Mouse (Mus musculus): ENCODE measurements around the gene Snx15.
"Not testable (repeated sequence)": the region's sequence is repeated elsewhere in the genome, so short reads cannot be mapped to it uniquely, and the experiment has no call there.

The Snx15 gene
- long read RNA-seq, experiment 1, transcript Snx15-201 (8 exons, 1,635 nt) = major isoform, 33 of 44 reads
- long read RNA-seq, experiment 1, partial matches to known transcripts = 1 of 44 reads
- long read RNA-seq, experiment 1, other reads (novel, unspliced or antisense) = 10 of 44 reads
- long read RNA-seq, experiment 2, transcript Snx15-201 (8 exons, 1,635 nt) = major isoform, 52 of 67 reads
- long read RNA-seq, experiment 2, partial matches to known transcripts = 2 of 67 reads
- long read RNA-seq, experiment 2, other reads (novel, unspliced or antisense) = 13 of 67 reads

GRCm38 (mm10) chr19:6127760-6128341 is at the start of gene Snx15:
TSS of gene Snx15 (minus strand) at chr19:6128304.
- intact Hi-C loops (cut with DNase I) = loop anchor here (5.0 kb wide), 1 partner anchor 166 kb away; the partner anchor contains the start of gene Pola2

DNA sequence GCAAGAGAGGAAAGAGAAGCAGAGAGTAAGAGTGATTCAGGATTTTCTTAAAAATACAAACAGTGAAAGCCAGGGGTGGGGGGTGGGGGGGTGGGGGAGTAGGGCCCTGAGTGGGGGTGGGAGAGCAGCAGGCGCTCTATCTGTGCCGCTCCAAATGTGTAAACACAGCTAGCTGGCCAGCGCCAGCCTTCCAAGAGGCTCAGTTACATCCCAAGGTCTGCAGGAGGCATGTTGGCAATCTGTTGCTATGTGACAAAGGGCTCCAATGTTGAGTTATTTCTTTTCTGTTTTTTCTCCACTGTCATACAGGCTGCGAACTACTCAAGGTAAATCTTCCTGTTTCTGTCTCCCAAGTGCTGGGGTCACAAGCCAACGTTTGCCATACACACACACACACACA is 46.7 kb upstream of the Snx15 start:
- intact Hi-C loops (cut with DNase I) = no loop called here

- intact Hi-C loops (cut with DNase I) = no loop called here
Measured at GRCm38 (mm10) chr19:6171215-6171614, 43.1 kb upstream of the Snx15 start.

GRCm38 (mm10) chr19:6166750-6167149 is 38.6 kb upstream of the Snx15 start:
- intact Hi-C loops (cut with DNase I) = no loop called here

GRCm38 (mm10) chr19:6163872-6164547 is 35.9 kb upstream of the Snx15 start:
- intact Hi-C loops (cut with DNase I) = no loop called here

DNA sequence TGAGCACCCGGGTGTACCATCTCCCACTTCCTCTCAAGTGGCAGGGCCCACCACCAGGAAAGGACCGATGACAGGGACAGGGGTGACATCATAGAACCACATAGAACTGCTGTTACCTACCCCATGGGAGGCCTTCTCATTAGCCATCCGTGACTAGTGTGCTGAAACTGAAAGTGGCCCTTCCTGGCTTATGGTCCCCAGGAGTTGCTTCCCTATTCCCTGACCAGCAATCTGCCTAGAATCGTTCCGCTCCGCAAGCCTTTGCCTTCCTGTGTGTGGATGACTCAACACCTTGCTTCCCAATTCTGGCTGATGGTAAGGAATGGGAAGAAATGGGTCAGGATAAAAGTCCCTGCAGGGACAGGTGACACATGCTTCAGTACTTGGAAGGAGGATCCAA is 29.1 kb upstream of the Snx15 start:
- intact Hi-C loops (cut with DNase I) = no loop called here

DNA sequence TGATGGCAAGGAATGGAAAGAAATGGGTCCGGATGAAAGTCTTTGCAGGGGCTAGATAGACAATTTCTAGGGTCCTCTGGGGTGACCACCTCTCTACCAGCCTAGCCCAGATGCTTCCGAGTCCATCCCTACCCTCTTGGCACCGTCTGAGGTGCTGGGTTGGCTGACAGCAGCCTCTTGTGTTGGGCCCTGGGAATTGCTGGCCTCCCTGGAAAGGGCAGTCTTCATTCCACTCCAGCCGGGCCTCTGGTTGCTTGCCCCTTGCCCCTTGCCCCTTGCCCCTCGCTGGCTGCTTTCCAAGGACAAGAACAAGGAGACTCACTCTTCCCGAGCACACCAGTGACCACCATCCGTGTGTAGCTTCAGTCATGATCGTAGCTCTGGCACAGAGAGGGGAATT is 28.3 kb upstream of the Snx15 start:
- intact Hi-C loops (cut with DNase I) = no loop called here

DNA sequence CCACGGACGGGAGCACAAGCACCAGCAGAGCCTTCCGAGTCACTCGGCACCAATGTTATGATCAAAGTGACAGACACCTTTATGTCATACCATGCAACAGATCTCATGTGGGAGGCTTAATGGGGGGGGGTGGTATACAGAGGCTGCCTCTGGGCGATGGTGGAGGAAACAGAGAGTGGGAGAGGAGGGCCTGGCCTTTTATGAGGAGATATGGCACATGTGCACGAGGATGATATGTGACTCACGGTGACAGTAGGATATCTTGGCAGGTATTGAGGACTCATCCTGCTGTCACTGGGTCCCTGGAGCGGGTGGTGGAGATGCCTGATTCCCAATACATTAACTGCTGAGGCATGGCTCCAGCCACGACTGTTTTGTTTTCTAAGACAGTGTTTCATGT is 27.1 kb upstream of the Snx15 start:
- intact Hi-C loops (cut with DNase I) = no loop called here

- intact Hi-C loops (cut with DNase I) = no loop called here
Measured at GRCm38 (mm10) chr19:6144842-6145241, 16.7 kb upstream of the Snx15 start.

DNA sequence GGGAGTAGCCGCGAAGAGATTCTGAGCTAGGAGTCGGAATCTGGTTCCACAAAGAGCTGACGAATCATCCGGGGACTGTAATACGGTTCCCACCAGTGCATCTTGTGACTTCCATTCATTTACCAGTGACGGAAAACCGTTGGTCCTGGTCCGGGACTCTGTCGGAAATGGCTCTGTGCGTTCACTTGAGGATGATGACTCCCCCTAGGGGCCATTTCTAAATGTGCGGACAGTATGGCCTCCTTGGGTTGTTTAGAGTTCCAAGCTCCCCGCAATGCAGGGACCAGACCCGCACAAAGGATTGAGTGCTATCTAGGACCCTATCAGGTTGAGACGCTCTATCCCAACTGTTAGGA is 13.3 kb upstream of the Snx15 start, which contains the start of gene Arl2:
Gene Arl2 (minus strand): TSS at position 155 of the 356 bp plus-strand sequence.
- intact Hi-C loops (cut with DNase I) = no loop called here

DNA sequence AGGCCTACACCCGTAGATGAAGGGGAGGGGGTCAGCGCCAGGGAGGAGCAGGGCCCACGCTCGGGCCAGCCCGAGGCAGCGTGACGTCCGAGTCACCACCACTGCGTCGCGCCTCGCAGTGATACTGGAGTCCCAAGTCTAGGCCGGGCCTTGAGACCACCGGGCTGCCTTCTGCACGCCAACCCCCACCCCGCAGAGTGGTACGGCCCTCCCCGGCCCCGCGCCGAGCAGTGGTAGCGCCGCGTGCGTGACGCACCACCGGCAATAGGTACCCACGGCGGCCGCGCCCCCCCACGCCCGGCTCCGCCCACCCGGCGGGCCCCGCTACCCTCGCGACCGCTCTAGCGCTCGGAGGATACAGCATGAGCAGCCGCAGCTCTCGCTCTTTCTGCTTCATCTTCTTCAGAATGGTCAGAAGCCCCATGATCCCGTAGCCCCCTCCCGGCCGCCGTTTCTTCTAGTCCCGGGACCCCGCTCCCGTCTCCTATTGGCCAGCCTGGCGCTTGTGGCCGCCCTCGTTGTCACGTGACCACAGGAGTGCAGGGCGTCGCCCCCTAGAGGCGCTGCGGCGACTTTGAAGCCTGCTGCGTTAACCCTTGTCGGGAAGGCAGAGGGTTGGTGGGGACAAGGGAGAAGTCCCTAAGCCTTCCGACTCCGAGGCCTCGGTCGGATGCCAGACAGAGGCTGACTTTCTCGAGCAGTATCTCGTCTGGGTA is 12.7 kb upstream of the Snx15 start, which contains the start of gene Batf2:
Gene Batf2 (plus strand): TSS at position 306 of the 716 bp plus-strand sequence.
- intact Hi-C loops (cut with DNase I) = no loop called here

GRCm38 (mm10) chr19:6140374-6140677 is 12.2 kb upstream of the Snx15 start:
- intact Hi-C loops (cut with DNase I) = no loop called here

GRCm38 (mm10) chr19:6139701-6140100 is 11.6 kb upstream of the Snx15 start:
- intact Hi-C loops (cut with DNase I) = no loop called here

DNA sequence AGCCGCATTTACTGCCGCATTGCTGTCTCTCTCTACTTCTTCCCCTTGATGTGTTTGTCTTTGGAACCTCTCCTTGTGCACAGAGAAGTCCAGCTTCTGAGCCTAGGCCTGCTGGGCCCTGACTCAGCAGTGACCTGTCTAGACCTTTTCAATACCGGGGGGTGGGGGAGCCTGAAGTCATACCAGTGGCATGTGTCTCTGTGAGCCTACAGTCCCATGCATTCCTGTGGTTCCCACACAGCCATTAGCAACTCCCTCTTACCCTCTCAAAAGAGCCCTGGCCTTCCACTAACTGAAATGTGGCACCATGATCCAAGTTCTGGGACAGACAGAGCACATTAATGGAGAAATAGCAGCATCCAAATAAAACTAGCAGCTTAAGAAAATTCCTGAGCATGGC is 8.3 kb upstream of the Snx15 start:
- intact Hi-C loops (cut with DNase I) = no loop called here

DNA sequence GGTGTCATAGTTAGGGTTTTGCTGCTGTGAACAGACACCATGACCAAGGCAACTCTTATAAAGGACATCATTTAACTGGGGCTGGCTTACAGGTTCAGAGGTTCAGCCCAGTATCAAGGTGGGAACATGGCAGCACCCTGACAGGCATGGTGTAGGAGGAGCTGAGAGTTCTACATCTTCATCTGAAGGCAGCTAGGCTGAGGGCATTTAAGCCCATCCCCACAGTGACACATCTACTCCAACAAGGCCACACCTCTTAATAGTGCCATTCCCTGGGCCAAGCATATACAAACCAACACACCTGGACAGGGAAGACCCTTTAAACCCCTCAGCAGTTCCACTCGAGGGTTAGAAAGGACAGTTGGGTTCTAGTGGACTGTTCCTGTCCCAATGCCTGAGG is 5.1 kb upstream of the Snx15 start:
- intact Hi-C loops (cut with DNase I) = not testable (repeated sequence)

DNA sequence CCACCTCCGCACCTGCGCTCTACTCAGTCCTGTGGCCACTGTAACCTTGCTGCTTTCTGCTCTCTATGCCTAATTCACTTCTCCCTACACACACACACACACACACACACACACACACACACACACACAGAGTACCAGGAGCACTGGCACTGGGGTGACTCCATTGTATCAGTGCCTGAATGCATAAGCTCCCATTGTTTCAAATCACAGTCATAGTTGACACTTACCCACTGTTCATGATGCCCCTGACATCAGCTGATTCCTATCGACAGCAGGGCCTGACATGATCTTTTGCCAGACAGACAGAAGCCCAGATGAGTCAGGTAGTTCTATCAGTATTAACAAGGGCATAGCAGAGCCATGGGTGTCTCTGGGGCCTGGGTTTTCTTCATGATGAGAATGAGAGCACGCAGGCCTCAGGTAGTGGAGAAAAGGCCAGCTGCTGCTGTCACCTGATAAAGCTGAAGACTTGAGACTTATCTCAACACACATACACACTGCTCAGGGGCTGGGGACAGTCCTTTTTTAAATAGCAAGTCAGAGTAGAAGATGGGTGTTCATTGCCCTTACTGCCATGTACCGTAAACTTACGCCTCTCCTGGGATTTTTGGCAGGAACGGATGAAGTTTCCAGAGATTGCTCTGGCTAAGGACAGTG is 4.2 kb upstream of the Snx15 start:
- intact Hi-C loops (cut with DNase I) = no loop called here

DNA sequence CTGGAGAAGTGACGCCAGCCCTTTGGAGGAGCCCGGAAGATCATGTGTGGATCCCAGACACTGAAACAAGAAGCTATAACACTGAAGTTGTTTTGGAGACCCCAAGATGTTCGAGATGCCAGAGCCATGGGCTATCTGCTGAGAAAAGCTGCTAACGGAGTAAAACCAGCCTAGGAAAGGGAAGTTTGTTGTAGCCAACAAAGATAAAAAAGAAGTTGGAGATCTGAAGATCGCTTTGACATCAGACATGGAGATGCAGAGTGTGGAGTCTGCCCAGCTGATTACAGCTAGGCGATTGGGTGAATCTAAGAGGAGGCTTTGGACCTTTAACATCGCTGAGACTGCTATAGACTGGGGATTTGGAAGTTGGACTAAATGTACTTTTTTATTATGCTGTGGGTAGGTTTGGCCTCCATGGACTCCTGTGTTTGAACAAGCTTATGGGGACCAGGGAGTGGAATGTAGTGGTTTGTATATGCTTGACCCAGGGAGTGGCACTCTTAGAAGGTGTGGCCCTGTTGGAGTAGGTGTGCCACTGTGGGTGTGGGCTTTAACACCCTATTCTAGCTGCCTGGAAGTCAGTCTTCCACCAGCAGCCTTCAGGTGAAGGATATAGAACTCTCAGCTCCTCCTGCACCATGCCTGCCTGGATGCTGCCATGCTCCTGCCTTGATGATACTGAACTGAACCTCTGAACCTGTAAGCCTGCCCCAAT is 2.5 kb upstream of the Snx15 start:
- intact Hi-C loops (cut with DNase I) = not testable (repeated sequence)

DNA sequence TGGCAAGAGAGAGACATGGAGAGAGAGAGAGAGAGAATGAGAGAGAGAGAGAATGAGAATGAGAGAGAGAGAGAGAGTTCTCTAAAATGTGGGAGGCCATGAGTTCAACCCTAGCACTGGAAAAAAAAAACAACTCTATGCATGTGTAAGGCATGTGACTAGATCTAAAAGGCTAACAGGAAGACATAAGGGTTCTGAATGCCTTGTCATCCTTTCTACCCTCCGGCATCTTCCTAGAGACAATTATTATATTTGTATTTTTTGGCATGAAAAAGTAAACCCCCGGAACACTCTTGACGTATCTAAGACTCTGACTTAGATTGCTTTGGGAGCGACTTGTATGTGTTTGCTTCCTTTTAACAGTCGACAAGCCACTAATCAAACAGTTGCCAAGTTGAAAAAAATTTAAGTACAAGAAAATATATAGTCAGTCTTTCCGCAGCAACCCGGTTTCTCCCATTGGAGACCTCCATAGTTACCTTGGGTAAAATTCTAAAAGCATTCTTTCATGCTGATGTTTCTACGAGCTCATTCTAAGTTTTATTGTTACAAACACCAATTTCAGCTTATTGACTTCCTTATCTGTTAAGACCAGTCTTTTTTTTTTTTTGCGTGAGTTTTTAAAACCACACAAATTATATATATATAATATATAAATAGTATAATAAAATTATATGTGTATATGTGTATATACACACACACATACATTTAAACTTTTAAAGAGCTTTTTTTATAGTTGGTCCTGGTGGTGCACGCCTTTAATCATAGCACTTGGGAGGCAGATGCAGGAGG is 1.1 kb downstream of the Snx15 start:
- intact Hi-C loops (cut with DNase I) = loop anchor here (5.0 kb wide), 1 partner anchor 165 kb away; the partner anchor contains the start of gene Pola2

DNA sequence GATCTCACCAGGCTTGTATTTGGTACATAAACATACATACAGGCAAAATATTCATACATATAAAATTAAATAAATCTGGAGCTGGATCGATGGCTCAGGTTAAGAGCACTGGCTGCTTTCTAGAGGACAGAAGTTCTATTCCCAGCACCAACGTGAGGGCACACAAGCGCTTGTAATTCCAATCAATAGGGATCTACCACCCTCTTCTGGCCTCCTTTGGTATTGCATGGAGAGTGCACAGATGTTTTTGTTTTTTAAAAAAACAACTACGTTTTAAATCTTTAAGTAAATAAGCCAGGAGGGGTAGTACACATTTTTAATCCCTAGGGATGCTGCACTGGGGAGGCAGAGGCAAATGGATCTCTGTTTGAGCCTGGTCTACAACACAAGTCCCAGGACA is 1.8 kb downstream of the Snx15 start:
- intact Hi-C loops (cut with DNase I) = loop anchor here (5.0 kb wide), 1 partner anchor 164 kb away; the partner anchor contains the start of gene Pola2

DNA sequence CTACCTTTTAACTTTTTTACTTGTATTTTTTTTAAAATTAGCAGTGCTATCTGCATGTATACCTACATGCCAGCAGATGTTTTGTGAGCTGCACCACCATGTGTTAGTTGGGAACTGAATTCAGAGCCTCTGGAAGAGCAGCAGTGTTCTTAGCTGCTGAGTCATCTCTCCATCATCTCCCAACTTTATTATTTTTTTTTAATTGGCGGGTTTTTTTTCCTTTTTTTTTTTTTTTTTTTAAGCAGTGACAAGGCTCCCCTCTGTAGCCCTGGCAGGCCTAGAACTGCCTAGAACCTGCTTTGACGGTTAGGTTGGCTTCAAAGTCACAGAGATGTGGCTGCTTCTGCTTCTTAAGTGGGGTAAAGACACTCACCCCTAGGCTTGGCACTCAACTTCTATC is 3.2 kb downstream of the Snx15 start:
- intact Hi-C loops (cut with DNase I) = loop anchor here (5.0 kb wide), 2 partner anchors 38 to 163 kb away; partner anchors contain the start of gene Pola2

All from adrenal gland (tissue).